Mouse (Mus musculus): ENCODE data around the gene Plin1. TPM values are rescaled to one million over a fixed set of nuclear protein-coding genes. Genes with fewer than 3 reads are reported as not detected.

The Plin1 gene
- polyA plus RNA-seq, 1 experiment: 30.2 TPM

DNA sequence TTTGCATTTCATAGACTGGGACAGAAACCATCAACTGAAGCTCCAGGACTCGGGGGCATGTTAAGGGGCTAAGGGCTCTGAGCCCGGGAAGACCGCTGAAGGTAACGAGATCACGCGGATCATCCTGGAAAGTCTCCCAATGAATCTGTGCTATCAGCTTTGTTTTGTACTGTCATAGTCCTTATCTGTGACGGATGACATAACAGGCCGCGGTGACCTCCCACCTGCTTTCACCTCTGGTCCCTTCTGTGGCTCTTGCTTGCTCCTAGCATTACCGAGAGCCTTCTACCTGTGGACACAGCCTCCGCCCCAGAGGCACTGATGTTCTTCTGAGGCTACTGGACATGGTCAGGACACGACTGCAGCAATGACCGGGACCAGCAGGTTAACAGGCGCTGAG, 3.8 kb upstream of the Plin1 start:
- no peak for DNase-seq (ENCODE audit: low spot score)

DNA sequence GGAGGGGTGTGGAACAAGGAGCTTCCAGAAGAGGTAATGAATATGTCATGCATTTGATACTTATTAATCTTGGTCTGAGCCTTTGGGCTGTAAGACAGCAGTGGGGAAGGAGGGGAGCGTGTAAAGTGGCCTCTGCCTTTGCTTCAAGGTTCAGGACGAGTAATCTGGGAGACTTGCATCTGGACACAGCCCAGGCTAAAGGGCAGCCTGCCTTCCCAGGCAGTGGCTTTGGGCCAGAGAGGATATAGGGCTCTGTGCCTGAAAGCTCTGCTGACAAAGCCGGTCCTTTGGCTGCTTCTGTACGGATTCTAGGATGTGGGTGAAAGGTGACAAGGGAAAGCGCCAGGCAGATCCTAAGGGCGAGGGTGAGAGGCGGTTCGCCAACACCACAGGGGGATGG, 1.9 kb upstream of the Plin1 start:
- DNase-seq (ENCODE audit: low spot score): no peak

DNA sequence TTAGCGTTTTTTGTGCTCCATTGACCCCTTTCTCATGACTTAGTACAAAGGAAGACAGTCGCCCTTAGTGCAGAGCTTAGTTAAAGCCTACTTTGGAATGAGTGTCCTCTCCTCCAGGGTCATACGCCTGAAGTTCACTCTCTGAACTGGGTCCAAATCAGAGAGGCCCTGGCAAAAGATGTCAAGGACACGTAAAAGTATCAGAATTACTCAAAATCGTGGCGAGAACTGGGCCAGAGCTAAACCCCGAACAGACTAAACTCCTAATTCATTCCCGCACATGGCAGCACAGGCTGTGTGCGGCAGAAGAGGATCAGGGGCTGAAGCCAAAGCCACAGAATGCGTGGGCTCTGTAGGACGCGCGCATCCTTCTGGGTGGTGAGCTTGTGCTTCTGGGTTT, 1.3 kb downstream of the Plin1 start:
- DNase-seq (ENCODE audit: low spot score): no peak

GRCm38 (mm10) chr7:79729743-79730370, 2.8 kb downstream of the Plin1 start:
- DNase-seq (ENCODE audit: low spot score): no peak

DNA sequence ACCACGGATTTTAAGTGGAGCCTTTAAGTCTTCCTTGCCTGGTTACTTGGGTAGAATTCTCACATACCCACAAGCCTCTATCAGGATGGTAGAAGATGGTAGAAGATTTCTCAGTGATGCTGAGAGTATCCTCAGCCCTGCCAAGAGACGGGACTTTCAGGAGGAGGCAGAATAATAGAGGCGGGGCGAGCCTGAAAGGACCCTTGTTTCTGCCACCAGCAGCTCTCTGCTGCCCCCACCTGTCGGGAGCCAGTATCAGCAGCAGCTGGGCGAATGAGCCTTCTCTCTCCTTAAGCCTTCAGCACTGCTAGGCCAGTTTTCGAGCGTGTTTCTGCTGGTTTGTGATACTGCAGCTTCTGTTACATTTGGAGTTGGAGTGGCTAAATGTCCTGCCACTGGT, 3.5 kb downstream of the Plin1 start:
- DNase-seq (ENCODE audit: low spot score): peak; percentile 41

- DNase-seq (ENCODE audit: low spot score): peak; percentile 39
These were observed 4.5 kb downstream of the Plin1 start for GRCm38 (mm10) chr7:79728219-79728618.

DNA sequence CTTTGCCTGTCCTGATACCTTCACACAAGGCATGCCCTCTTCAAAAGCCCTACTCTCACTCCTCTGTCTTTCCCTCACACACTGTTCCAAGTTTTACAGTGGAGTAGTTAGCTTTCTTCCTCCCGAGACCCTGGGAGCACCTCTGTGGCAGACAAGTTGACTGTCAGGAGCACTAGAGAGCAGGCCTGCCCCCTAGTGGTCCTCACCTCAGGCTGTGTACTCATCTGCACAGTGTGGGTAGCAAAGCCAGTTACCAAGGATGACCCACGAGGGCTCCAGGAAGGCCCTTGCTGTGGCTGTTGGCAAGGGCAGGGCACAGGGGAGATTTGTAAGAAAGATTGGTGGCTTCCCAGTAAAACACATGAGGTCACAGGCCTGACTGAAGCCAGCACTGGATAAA, 5.6 kb downstream of the Plin1 start:
- no peak for DNase-seq (ENCODE audit: low spot score)

- peak; percentile 35 for DNase-seq (ENCODE audit: low spot score)
These were observed 11.2 kb downstream of the Plin1 start for GRCm38 (mm10) chr7:79721386-79721977.

DNA sequence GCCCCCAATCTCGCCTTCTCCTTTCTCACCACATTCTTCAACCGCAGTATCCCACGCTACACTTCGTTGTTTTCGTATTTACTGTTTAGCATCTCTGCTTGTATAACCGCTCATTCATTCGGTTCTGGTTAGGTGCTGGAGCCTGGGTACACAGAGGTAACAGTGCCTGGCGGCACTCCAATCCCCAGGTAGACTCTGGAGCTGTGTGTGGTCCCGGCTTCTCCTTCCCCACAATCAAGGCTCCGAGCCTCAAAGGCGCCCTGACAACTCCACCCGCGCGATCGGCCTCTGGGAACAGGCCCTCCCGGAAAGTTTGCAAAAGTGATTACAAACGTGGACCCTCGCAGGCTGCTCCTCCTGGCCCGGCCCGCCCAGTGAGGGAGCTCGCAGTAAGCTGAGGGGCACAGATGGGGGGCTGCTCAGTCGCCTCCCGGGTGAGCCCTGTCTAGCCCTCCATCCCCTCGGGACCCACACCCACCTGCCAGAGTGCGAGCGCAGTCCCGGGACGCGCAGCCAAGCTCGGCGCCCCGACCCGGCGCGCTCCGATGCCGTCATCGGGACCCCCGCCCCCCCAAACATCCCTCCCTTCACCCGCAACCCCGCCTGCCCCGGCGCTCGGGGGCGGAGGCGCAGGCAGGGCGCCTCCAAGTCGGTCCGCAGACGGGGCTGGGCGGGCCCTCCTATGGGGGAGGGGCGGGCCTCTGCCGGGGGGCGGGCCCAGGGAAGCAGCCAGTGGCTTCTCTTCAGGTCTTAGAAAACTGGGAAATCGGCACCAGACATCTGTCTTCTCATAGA, 17.3 kb downstream of the Plin1 start, which contains the start of gene Kif7:
Gene Kif7 (minus strand): TSS at position 534 of the 795 bp plus-strand sequence.
- DNase-seq (ENCODE audit: low spot score): peak; percentile 54

GRCm38 (mm10) chr7:79710831-79711230, 21.9 kb downstream of the Plin1 start:
- no peak for DNase-seq (ENCODE audit: low spot score)

GRCm38 (mm10) chr7:79710130-79710607, 22.5 kb downstream of the Plin1 start:
- DNase-seq (ENCODE audit: low spot score): no peak

DNA sequence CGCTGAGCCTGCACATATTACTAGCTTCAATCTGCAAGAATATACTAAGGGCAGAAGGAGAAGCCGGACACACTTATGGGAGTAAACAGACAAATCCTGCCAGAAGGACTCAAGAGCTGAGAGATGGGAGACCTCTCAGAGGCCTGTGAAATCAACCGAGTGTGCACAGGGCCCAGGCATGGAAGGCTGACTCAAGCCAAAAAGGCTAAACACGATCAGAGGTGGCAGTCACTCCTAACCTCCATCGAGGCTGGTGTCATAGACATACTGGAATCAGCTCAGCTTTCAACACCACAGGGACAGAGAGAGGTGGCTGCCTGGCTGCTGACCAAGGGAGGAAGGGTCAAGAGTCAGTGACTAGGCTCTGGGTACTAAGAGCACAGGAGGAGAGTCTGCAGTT, 27.5 kb downstream of the Plin1 start:
- DNase-seq (ENCODE audit: low spot score): no peak

DNA sequence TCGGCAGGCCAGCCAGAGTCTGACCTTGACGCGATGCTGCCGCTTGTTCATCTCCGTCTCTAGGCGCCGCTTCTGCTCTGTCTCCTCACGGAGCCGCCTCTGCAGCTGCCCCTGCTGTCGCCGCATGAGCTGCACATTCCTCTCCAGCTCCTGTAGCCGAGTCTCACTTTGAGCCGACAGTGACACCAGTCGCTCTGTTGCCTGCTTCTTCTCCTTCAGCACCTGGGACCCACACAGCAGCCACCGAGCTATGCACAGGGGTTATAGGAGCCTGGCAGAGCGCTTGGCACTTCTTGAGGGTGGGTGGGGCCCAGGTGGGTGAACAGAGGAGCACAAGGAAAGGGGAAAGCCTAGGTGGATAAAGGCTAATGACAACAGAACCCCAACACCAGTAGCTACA, 29.9 kb downstream of the Plin1 start:
- DNase-seq (ENCODE audit: low spot score): no peak

DNA sequence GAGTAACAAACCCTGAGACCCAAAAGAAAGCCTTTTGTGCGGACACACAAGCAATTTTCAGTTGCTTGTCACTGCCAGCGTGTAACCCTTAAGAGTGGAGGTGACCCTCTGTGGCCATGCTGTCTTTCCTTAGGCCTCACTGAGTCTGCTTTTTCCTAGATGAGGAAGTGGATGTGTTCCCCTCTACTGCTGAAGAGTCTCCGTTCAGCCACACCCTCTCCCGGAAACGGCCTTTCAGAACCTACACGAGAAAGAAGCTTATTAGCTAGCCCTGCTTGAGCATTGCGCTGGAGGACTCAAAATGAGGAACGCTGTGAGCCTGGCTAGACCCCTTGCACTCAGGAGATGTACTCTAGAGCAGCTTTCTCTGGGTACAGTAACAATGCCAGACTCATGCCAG, 36.2 kb downstream of the Plin1 start:
- DNase-seq (ENCODE audit: low spot score): no peak

- no peak for DNase-seq (ENCODE audit: low spot score)
These were observed 52.5 kb downstream of the Plin1 start for GRCm38 (mm10) chr7:79680231-79680630.

DNA sequence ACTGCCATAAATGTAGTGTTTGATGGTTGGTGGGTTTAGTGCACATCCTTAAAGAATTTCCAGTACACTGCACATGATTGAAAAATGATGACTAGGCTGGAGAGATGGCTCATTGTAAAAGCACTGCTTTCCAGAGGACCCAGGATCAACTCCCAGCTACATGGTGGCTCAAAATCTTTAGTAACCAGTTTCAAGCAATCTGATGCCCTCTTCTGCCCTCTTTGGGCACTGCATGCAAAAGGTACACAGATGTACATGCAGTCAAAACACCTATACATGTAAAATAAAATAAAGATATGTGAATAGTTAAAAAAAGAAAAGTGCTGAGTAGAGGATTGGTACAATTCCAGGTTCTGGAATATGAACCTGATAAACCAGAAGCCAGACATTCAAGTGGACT, 53.5 kb downstream of the Plin1 start:
- no peak for DNase-seq (ENCODE audit: low spot score)

DNA sequence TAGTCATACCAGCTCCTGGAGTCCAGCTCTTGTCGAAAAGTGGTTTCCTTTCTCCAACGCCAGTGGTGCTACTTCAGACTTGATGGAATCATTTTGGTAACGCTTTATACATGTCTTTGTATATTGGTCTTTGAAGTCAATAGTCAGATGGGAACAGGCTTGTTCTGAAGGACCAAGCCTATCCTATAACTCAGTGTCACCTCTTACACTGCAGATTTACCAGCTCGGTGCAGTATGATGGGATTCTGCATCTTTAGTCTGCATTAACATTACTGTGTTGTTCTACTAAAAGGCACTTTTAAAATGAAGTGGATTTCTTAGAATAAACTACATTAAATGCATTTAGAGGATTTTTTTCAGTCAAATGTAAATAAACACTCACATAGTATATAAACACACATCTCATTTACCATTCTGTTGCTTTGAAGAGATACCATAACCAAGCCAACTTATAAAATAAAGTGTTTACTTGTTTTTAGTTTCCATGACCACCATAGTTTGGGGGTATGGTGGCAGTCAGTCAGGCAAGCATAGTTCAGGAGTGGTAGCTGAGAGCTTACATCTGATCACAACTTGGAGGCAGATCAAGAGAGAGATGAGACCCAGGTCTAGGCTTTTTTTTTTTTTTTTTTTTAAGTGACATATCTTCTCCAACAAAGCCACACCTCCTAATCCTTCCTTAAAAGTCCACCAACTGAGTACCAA, 61.7 kb downstream of the Plin1 start:
- DNase-seq (ENCODE audit: low spot score): no peak

Other genes with a start within 250 kb of the Plin1 start
- not detected in 2 replicates for gene Rhcg, start 115.2 kb downstream of the Plin1 start, polyA plus RNA-seq (2012; rRNA removed)
- gene Ticrr, start 72.7 kb downstream of the Plin1 start, polyA plus RNA-seq (2012; rRNA removed): 0.10 TPM in 2 replicates
- gene Kif7, start 17.2 kb downstream of the Plin1 start, polyA plus RNA-seq (2012; rRNA removed): 4.3 TPM in 2 replicates
- 7.1 and 7.9 TPM in 2 replicates for gene Pex11a, start 10.2 kb upstream of the Plin1 start, polyA plus RNA-seq (2012; rRNA removed)
- gene Wdr93, start 10.3 kb upstream of the Plin1 start, polyA plus RNA-seq (2012; rRNA removed): 0.15 and 0.29 TPM in 2 replicates
- 0.08 TPM in 1 of 2 replicates, not detected in the other for gene Mesp1, start 60.9 kb upstream of the Plin1 start, polyA plus RNA-seq (2012; rRNA removed)
- 0.03 and 0.10 TPM in 2 replicates for gene Mesp2, start 77.8 kb upstream of the Plin1 start, polyA plus RNA-seq (2012; rRNA removed)
- gene Anpep, start 128.2 kb upstream of the Plin1 start, polyA plus RNA-seq (2012; rRNA removed): 32.3 and 34.2 TPM in 2 replicates
- gene Ap3s2, start 187.7 kb upstream of the Plin1 start, polyA plus RNA-seq (2012; rRNA removed): 13.9 and 16.0 TPM in 2 replicates
- gene Arpin, start 202.5 kb upstream of the Plin1 start, polyA plus RNA-seq (2012; rRNA removed): 21.4 and 21.9 TPM in 2 replicates